Mouse (Mus musculus) thymus, postnatal 36 days (tissue): ENCODE measurements around the gene Arhgdib.

ENCODE experiments used
- DNase-seq, 2 experiments: peaks; one replicate each; pipeline ENCODE4 v3.0.0; 2022; ENCODE audit warnings: mixed read lengths in 2 of 2

Arhgdib gene

GRCm38 (mm10) chr6:136883961-136884360, 57.7 kb downstream of the Arhgdib start:
- DNase-seq = no peak

- no peak for DNase-seq
These were observed 58.2 kb downstream of the Arhgdib start for GRCm38 (mm10) chr6:136883431-136883915.

GRCm38 (mm10) chr6:136881678-136882077, 60.0 kb downstream of the Arhgdib start:
- DNase-seq = no peak

- DNase-seq = no peak
These were observed 66.0 kb downstream of the Arhgdib start, which contains the start of gene Mgp for GRCm38 (mm10) chr6:136875670-136876069. Mgp (minus strand) TSS chr6:136875823.

GRCm38 (mm10) chr6:136874599-136874998, 67.1 kb downstream of the Arhgdib start:
- no peak for DNase-seq
